In the genomic region with DNA sequence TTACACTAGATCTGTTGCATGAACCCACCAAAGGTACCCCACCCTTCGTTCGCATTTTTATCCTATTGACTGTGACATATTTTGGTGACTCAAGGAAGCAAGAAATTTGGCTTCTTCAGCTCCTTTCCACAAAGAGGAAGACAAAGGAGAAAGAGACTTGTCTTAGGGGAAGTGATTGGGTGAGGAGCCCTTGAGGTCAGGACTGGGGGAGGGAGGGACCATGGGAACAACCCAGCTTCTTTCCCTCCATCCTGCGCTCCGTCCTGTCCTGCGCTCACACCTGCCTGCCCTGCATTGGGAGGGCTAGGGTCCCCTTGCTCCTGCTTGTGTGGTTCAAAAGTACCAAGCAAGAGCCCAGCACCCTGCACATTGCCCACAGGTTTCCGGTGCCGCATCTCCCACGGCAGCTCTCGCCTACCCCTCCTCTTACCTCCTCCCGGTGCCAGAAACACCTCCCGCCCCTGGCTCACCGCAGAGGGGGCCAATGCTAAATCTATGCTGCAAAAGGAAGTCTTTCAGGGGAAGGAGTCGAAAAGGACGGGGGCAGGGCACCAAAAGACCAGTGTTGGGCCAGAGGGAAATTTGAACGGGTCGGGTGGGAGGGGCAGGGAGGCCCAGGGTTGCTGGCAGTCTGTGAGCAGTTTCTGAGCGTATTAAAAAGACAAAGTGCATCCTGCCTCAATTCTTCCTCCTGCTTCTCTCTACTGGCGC, we compare ENCODE assay signal across 8 mouse cellular contexts. TPM values are rescaled to one million over a fixed set of nuclear protein-coding genes. Genes with fewer than 3 reads are reported as not detected.
DNase-seq lines count a peak whose midpoint lies in the region; ATAC-seq and TF ChIP-seq lines count a peak whose summit lies in the region.

No protein-coding gene starts in this region.

- no peak for ATAC-seq in liver, embryonic 14.5 days (ENCODE audit: insufficient read depth)

- no peak for TF ChIP-seq POLR2A in small intestine, adult 2 months (IDR thresholded peaks at IDR 0.05; ENCODE audit: low read depth, low read length)

- no peaks in the 10 kb centered on the region for H3K36me3 ChIP-seq in E14TG2a.4 (ENCODE audit: insufficient read depth, low read length)
- H3K36me3 ChIP-seq in liver, embryonic 14.5 days (replicated peaks; ENCODE audit: control insufficient read depth, insufficient read depth, low read depth), result no peaks in the 10 kb centered on the region
- H3K36me3 ChIP-seq in small intestine, adult 2 months (ENCODE audit: control insufficient read depth, insufficient read depth, low read length), result no peaks in the 10 kb centered on the region

- H3K27me3 ChIP-seq in E14TG2a.4 (ENCODE audit: insufficient read depth, low read length), result peaks cover 16% of the 10 kb centered on the region
- no peaks in the 10 kb centered on the region for H3K27me3 ChIP-seq in liver, embryonic 14.5 days (ENCODE audit: control insufficient read depth, insufficient read depth, low read length)
- H3K27me3 ChIP-seq in small intestine, adult 2 months (ENCODE audit: control insufficient read depth, insufficient read depth, low read length), result no peaks in the 10 kb centered on the region

- H3K27ac ChIP-seq in liver, embryonic 14.5 days, result no peak overlapping the region
- H3K27ac ChIP-seq in small intestine, adult 2 months (ENCODE audit: insufficient read depth, low read depth, low read length), result peak overlapping the region; percentile 47

- H3K4me1 ChIP-seq in E14TG2a.4 (replicated peaks; ENCODE audit: low read depth, low read length), result peaks cover 39% of the 10 kb centered on the region
- H3K4me1 ChIP-seq in liver, embryonic 14.5 days (replicated peaks; ENCODE audit: control insufficient read depth in 2 of 2, insufficient read depth in 2 of 2, low read length in 1 of 2), result peaks cover 0 to 6% of the 10 kb centered on the region in 2 experiments; a peak in 1 of 4 replicates
- no peaks in the 10 kb centered on the region for H3K4me1 ChIP-seq in small intestine, adult 2 months (ENCODE audit: control insufficient read depth, insufficient read depth, insufficient read length, low read length)

- no peak for TF ChIP-seq CTCF in E14TG2a.4 (conservative IDR thresholded peaks at IDR 0.05; ENCODE audit: low read length)
- TF ChIP-seq CTCF in liver, embryonic 14.5 days (IDR thresholded peaks at IDR 0.05; ENCODE audit: low read depth), result no peak
- no peak for TF ChIP-seq CTCF in small intestine, adult 2 months (IDR thresholded peaks at IDR 0.05; ENCODE audit: extremely low read depth, insufficient read length, insufficient replicate concordance, low read depth, low read length)

- DNase-seq in CD4-positive helper T cell, adult 2 months (ENCODE audit: low read depth, low spot score), result peak; percentile 90
- DNase-seq in forelimb bud, embryonic 11.5 days (ENCODE audit: low read depth, low spot score), result peak; percentile 5
- no peak for DNase-seq in liver, embryonic 14.5 days (ENCODE audit: low read depth in 3 of 3, low spot score in 3 of 3)
- no peak for DNase-seq in cerebellum, adult 18-20 months
- no peak for DNase-seq in left cerebral cortex, postnatal 36 days (ENCODE audit: low spot score in 2 of 2)
- no peak for DNase-seq in urinary bladder, postnatal 36 days (ENCODE audit: low spot score in 2 of 2)

- 8% methylated on average over 18 of the region's 18 CpGs for WGBS in liver, embryonic 14.5 days (ENCODE audit: insufficient replicate concordance)
- 32% methylated on average over 18 of the region's 18 CpGs for WGBS in small intestine, adult 2 months

- peak overlapping the region; percentile 13 for H3K4me2 ChIP-seq in liver, embryonic 14.5 days (ENCODE audit: low read depth)

- intact Hi-C loops in left cerebral cortex, postnatal 36 days (cut with DNase I), result no loop called here

- peak overlapping the region; percentile 61 for H3K4me3 ChIP-seq in E14TG2a.4 (replicated peaks; ENCODE audit: low read length)
- H3K4me3 ChIP-seq in liver, embryonic 14.5 days (ENCODE audit: insufficient read depth in 1 of 2, low read depth in 2 of 2, low read length in 2 of 2), result no peak overlapping the region
- H3K4me3 ChIP-seq in small intestine, adult 2 months (ENCODE audit: low read depth, low read length), result peak overlapping the region; percentile 34

- TF ChIP-seq EP300 in liver, embryonic 14.5 days (IDR thresholded peaks at IDR 0.05; ENCODE audit: low read depth), result no peak

- H3K9me3 ChIP-seq in E14TG2a.4 (ENCODE audit: low read length), result no peaks in the 10 kb centered on the region
- no peaks in the 10 kb centered on the region for H3K9me3 ChIP-seq in liver, embryonic 14.5 days (ENCODE audit: control insufficient read depth, low read length)

- H3K9ac ChIP-seq in liver, embryonic 14.5 days (replicated peaks), result no peak overlapping the region

RNA-seq across cellular contexts. Expression of a gene that starts 6.6 kb away (rescaled TPM):
- polyA plus RNA-seq in liver, embryonic 14.5 days (2012; rRNA removed), result 9.6 and 13.9 TPM in 2 replicates
- 16.7 and 19.5 TPM in 2 replicates for polyA plus RNA-seq in liver, embryonic 14.5 days (2014; fragmentation: Nextera tagmentation; extraction: Ambion mirVana)
- polyA plus RNA-seq in small intestine, adult 2 months (2012; rRNA removed), result 20.4 and 36.4 TPM in 2 replicates
- total RNA-seq in left cerebral cortex, postnatal 36 days (2021), result 10 to 100 TPM; 33.7 to 33.8 TPM

RNA-seq across cellular contexts. Expression of a gene that starts 7.9 kb away (rescaled TPM):
- 7.1 and 8.7 TPM in 2 replicates for polyA plus RNA-seq in liver, embryonic 14.5 days (2012; rRNA removed)
- polyA plus RNA-seq in liver, embryonic 14.5 days (2014; fragmentation: Nextera tagmentation; extraction: Ambion mirVana), result 9.2 and 11.1 TPM in 2 replicates
- 14.3 and 17.4 TPM in 2 replicates for polyA plus RNA-seq in small intestine, adult 2 months (2012; rRNA removed)
- total RNA-seq in left cerebral cortex, postnatal 36 days (2021), result 1 to 10 TPM; 2.9 to 3.4 TPM

RNA-seq across cellular contexts. Expression of a gene that starts 59.3 kb away (rescaled TPM):
- 36.6 and 40.5 TPM in 2 replicates for polyA plus RNA-seq in liver, embryonic 14.5 days (2012; rRNA removed)
- 64.8 and 69.1 TPM in 2 replicates for polyA plus RNA-seq in liver, embryonic 14.5 days (2014; fragmentation: Nextera tagmentation; extraction: Ambion mirVana)
- 82.9 and 176 TPM in 2 replicates for polyA plus RNA-seq in small intestine, adult 2 months (2012; rRNA removed)
- 10 to 100 TPM; 71.2 to 88.3 TPM for total RNA-seq in left cerebral cortex, postnatal 36 days (2021)

Comparison
In these comparisons a context has a peak if more than half of its experiments do, and no peak if none do; other contexts are left out.
1. DNase-seq: peak in CD4-positive helper T cell, adult 2 months (single experiment) and forelimb bud, embryonic 11.5 days (single experiment); none in liver, embryonic 14.5 days (0 of 3), cerebellum, adult 18-20 months (0 of 2), left cerebral cortex, postnatal 36 days (0 of 2) and urinary bladder, postnatal 36 days (0 of 2).
2. H3K4me3 ChIP-seq: peak in E14TG2a.4 (single experiment) and small intestine, adult 2 months (single experiment); none in liver, embryonic 14.5 days (0 of 2).